Mouse (Mus musculus) forebrain, embryonic 14.5 days (tissue): ENCODE measurements around the gene Gm4744. TPM values are rescaled to one million over a fixed set of nuclear protein-coding genes. Genes with fewer than 3 reads are reported as not detected.
"Not testable (repeated sequence)": the region's sequence is repeated elsewhere in the genome, so short reads cannot be mapped to it uniquely, and the experiment has no call there.

Source experiments
- ATAC-seq: fragments of 200-750 bp; cut with Nextera tagmentation; 2 replicates; pipeline ENCODE4 v1.8.0; 2017; ENCODE audit warnings: mild to moderate bottlenecking, moderate library complexity
- DNase-seq: peaks from one replicate; pipeline ENCODE4 v3.0.0-alpha.2; 2015; ENCODE audit warnings: low spot score
- H3K27ac ChIP-seq: fragments of 300-500 bp; sonication (generic); 2 replicates; pipeline ENCODE4 v1.5.1; 2014; ENCODE audit warnings: low read depth, mild to moderate bottlenecking, control low read depth, low read length, moderate library complexity
- H3K27me3 ChIP-seq: fragments of 300-500 bp; sonication (generic); replicated peaks from 2 replicates; pipeline ENCODE4 v1.6.1; 2014; ENCODE audit warnings: low read length, control low read depth, mixed read lengths; ENCODE audit not compliant: control insufficient read depth, insufficient read depth
- H3K36me3 ChIP-seq: fragments of 300-500 bp; sonication (generic); 2 replicates; pipeline ENCODE4 v1.6.1; 2014; ENCODE audit warnings: low read length, control low read depth; ENCODE audit not compliant: control insufficient read depth, insufficient read depth
- H3K4me1 ChIP-seq: fragments of 300-500 bp; sonication (generic); 2 replicates; pipeline ENCODE4 v1.6.1; 2014; ENCODE audit warnings: antibody characterized with exemption, low read length, control low read depth; ENCODE audit not compliant: control insufficient read depth, insufficient read depth
- H3K4me2 ChIP-seq: fragments of 300-500 bp; sonication (generic); 2 replicates; pipeline ENCODE4 v1.6.1; 2014; ENCODE audit warnings: mild to moderate bottlenecking, control low read depth, low read length
- H3K4me3 ChIP-seq: fragments of 300-500 bp; sonication (generic); 2 replicates; pipeline ENCODE4 v1.5.1; 2014; ENCODE audit warnings: low read depth, low read length, control low read depth
- H3K9ac ChIP-seq: fragments of 300-500 bp; sonication (generic); 2 replicates; pipeline ENCODE4 v1.6.1; 2014; ENCODE audit warnings: mild to moderate bottlenecking, low read length, control low read depth, moderate library complexity
- H3K9me3 ChIP-seq: fragments of 300-500 bp; sonication (generic); replicated peaks from 2 replicates; pipeline ENCODE4 v1.6.1; 2016; ENCODE audit warnings: low read length, control low read depth, mixed read lengths; ENCODE audit not compliant: control insufficient read depth
- WGBS: fragments of 180-500 bp; shearing (Covaris S2); extraction: QIAGEN DNeasy Blood & Tissue Kit; methylation state at CpG from one replicate; pipeline ENCODE4 v1.1.7; 2014; 5-methylcytosine and 5-hydroxymethylcytosine counted together
- polyA plus RNA-seq: library from polyadenylated mRNA; unstranded; fragments of >200 nt; fragmentation: Nextera tagmentation; extraction: Ambion mirVana; gene quantifications from 2 replicates; pipeline ENCODE4 v1.2.1, GENCODE M21; 2014

The Gm4744 gene
- polyA plus RNA-seq, result not detected in 2 replicates

DNA sequence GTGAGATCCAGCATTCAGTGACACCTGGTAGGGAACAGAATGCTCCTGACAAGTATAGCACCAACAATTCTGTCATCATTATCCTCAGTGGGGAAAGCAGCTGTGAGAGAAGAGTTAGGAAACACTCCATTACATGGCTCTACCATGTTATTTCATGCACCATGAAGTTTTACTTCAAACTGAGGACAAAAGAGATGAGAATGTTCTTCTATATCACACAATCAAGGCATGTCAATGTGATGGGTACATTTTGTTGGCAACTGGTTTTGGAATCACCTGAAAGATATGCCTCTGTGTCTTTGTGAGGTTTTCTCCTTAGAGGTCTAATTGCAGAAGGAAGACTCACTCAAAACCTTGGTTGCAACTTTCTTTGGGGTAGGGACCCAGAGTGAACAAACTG is at the start of gene Gm4744:
Gene Gm4744, minus strand, starts transcription at position 101 of the 400 bp plus-strand sequence.
- no peak within 1 kb of the TSS for H3K4me2 ChIP-seq
- H3K36me3 ChIP-seq, result no peaks in the 10 kb centered on the region
- no peak within 1 kb of the TSS for H3K27ac ChIP-seq
- no peaks in the 10 kb centered on the region for H3K4me1 ChIP-seq
- DNase-seq, result no peak
- no peak within 1 kb of the TSS for H3K4me3 ChIP-seq
- H3K9ac ChIP-seq, result no peak within 1 kb of the TSS
- no peak for ATAC-seq
- H3K9me3 ChIP-seq, result no peaks in the 10 kb centered on the region
- no peaks in the 10 kb centered on the region for H3K27me3 ChIP-seq

DNA sequence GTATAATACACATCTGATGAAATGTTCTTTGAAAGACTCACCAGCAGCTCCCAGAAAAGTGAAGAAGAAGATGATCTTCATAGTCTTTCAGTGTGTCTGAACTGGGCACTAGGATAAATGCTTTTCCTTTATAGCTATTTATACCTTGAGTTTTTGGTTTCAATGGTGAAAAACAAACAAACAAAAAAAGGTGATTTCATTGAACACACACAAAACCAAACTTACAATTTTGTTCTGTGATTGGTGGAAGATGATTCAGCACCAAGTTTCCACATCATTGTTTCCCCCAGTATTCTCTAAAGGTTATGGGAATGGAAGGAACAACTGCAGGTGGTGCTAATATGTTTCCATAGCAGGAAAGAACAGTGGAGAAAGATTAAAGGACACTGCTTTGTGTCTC is 47.7 kb upstream of the Gm4744 start, which contains the start of gene Gm2663:
Gene Gm2663, minus strand, starts transcription at position 101 of the 400 bp plus-strand sequence.
- not testable (repeated sequence) for H3K27ac ChIP-seq, H3K36me3 ChIP-seq, H3K4me1 ChIP-seq, H3K27me3 ChIP-seq, H3K9me3 ChIP-seq, H3K4me2 ChIP-seq, ATAC-seq, H3K4me3 ChIP-seq, H3K9ac ChIP-seq, DNase-seq

DNA sequence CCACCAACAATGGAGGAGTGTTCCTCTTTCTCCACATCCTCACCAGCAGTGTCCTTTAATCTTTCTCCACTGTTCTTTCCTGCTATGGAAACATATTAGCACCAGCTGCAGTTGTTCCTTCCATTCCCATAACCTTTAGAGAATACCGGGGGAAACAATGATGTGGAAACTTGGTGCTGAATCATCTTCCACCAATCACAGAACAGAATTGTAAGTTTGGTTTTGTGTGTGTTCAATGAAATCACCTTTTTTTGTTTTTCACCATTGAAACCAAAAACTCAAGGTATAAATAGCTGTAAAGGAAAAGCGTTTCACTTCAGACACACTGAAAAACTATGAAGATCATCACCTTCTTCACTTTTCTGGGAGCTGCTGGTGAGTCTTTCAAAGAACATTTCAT is 12.8 kb upstream of the Gm4744 start, which contains the start of gene 1810009J06Rik:
Gene 1810009J06Rik, plus strand, starts transcription at position 301 of the 400 bp plus-strand sequence.
- not testable (repeated sequence) for H3K27ac ChIP-seq, H3K4me2 ChIP-seq, H3K4me1 ChIP-seq, ATAC-seq, DNase-seq, H3K36me3 ChIP-seq, H3K9ac ChIP-seq, H3K4me3 ChIP-seq, H3K9me3 ChIP-seq, H3K27me3 ChIP-seq
- WGBS, result 88% methylated on average over 2 of the region's 2 CpGs

DNA sequence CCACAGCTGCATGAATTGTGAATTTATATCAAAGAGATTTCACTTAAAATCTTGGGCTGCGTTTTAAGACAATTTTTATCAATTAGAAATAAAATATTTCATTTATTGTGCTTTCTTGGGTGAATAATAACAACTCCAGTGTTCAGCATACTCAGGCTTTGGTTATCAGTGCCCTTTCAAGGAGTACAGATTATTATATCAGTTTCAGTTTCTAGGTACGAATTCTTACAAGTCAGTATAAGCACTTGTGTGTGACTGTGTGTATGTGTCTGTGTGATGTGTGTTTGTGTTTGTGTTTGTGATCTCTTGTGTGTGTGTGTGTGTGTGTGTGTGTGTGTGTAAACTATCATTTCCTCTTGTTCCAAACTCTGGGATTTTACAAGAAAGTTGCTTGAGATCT is 2.0 kb upstream of the Gm4744 start:
- Histone ChIP-seq H3K9ac (no peak overlapping the region), H3K9me3 (no peaks in the 10 kb centered on the region), H3K4me3 (no peak overlapping the region), H3K36me3 (no peaks in the 10 kb centered on the region), H3K4me1 (no peaks in the 10 kb centered on the region), H3K27me3 (no peaks in the 10 kb centered on the region), H3K27ac (no peak overlapping the region), H3K4me2 (no peak overlapping the region)
- WGBS, result 68% methylated on average over 2 of the region's 2 CpGs
- ATAC-seq, result no peak
- DNase-seq, result no peak

DNA sequence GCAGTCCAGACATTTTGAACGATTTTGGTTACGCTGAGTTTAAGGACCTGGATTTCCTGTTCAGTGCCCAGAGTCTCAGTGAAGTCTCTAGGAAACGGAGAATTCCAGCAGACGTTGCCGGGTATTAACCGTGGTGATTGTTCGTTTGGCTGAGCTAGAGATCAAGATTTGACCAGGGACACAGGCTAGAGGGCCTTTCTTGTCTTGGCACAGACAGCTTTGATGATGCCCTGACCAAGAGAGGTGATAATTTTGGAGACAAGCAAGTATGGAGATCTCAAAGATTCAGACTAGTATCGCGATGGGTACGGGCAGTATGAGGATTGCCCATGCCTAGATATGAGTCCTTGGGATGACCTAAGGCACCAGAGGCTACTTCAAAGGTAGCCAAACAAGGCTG is 11.2 kb downstream of the Gm4744 start, which contains the start of gene 1700074P13Rik:
Gene 1700074P13Rik, minus strand, starts transcription at position 101 of the 400 bp plus-strand sequence.
- H3K9ac ChIP-seq, result no peak within 1 kb of the TSS
- WGBS, result 94% methylated on average over 10 of the region's 10 CpGs
- no peaks in the 10 kb centered on the region for H3K36me3 ChIP-seq
- no peaks in the 10 kb centered on the region for H3K9me3 ChIP-seq
- H3K27me3 ChIP-seq, result no peaks in the 10 kb centered on the region
- ATAC-seq (no peak), DNase-seq (no peak)
- H3K27ac ChIP-seq, result no peak within 1 kb of the TSS
- H3K4me3 ChIP-seq, result no peak within 1 kb of the TSS
- no peak within 1 kb of the TSS for H3K4me2 ChIP-seq
- no peaks in the 10 kb centered on the region for H3K4me1 ChIP-seq

GRCm38 (mm10) chr6:40919954-40920353 is 31.7 kb downstream of the Gm4744 start:
- H3K9me3 ChIP-seq, result no peaks in the 10 kb centered on the region
- no peaks in the 10 kb centered on the region for H3K27me3 ChIP-seq
- DNase-seq, result no peak

GRCm38 (mm10) chr6:40900287-40900686 is 51.4 kb downstream of the Gm4744 start, which contains the start of gene Prss58:
Gene Prss58 (minus strand): TSS chr6:40900387.
- Histone ChIP-seq H3K9ac (no peak within 1 kb of the TSS), H3K27me3 (no peaks in the 10 kb centered on the region), H3K36me3 (no peaks in the 10 kb centered on the region), H3K27ac (no peak within 1 kb of the TSS), H3K4me3 (no peak within 1 kb of the TSS), H3K4me2 (no peak within 1 kb of the TSS), H3K4me1 (no peaks in the 10 kb centered on the region), H3K9me3 (no peaks in the 10 kb centered on the region)
- DNase-seq (no peak), ATAC-seq (no peak)

More at GRCm38 (mm10) chr6:40919954-40920353, 31.7 kb downstream of the Gm4744 start:
- H3K4me1 ChIP-seq, result no peaks in the 10 kb centered on the region
- H3K27ac ChIP-seq, result no peak overlapping the region
- no peak for ATAC-seq
- H3K9ac ChIP-seq, result no peak overlapping the region
- 85% methylated on average over 4 of the region's 4 CpGs for WGBS
- no peaks in the 10 kb centered on the region for H3K36me3 ChIP-seq
- no peak overlapping the region for H3K4me2 ChIP-seq
- H3K4me3 ChIP-seq, result no peak overlapping the region

Other genes with a start within 250 kb of the Gm4744 start
- not detected in 2 replicates for gene Moxd2, start 64.4 kb downstream of the Gm4744 start, polyA plus RNA-seq
- not detected in 2 replicates for gene Prss58, start 51.5 kb downstream of the Gm4744 start, polyA plus RNA-seq
- not detected in 2 replicates for gene 1700074P13Rik, start 11.3 kb downstream of the Gm4744 start, polyA plus RNA-seq
- gene 1810009J06Rik, start 12.9 kb upstream of the Gm4744 start, polyA plus RNA-seq, result not detected in 2 replicates
- gene Gm2663, start 47.6 kb upstream of the Gm4744 start, polyA plus RNA-seq, result not detected in 2 replicates
- not detected in 2 replicates for gene 2210010C04Rik, start 83.6 kb upstream of the Gm4744 start, polyA plus RNA-seq